Mouse (Mus musculus) lung, adult 2 months (tissue): ENCODE measurements around the gene Zfp2. TPM values are rescaled to one million over a fixed set of nuclear protein-coding genes. Genes with fewer than 3 reads are reported as not detected.

ENCODE experiments used
- DNase-seq: peaks from one replicate; pipeline ENCODE4 v3.0.0; 2022
- H3K4me1 ChIP-seq: fragments of 200-500 bp; 2 replicates; pipeline ENCODE4 v1.6.1; 2011; ENCODE audit warnings: low read length; ENCODE audit not compliant: control insufficient read depth, insufficient read depth
- H3K4me3 ChIP-seq: fragments of 200-500 bp; replicated peaks from 2 replicates; pipeline ENCODE3; 2011; ENCODE audit warnings: low read depth, mild to moderate bottlenecking, control low read depth, low read length; ENCODE audit errors: extremely low read depth
- CTCF ChIP-seq: fragments of 200-500 bp; IDR thresholded peaks from 2 replicates; pipeline ENCODE4 v1.5.1; 2011; ENCODE audit warnings: mild to moderate bottlenecking, low read length, control low read depth; ENCODE audit not compliant: insufficient read depth
- POLR2A ChIP-seq: fragments of 200-500 bp; IDR thresholded peaks from 2 replicates; pipeline ENCODE4 v1.6.1; 2011; ENCODE audit warnings: low read depth, mild to moderate bottlenecking, control low read depth, low read length, borderline replicate concordance; ENCODE audit errors: extremely low read depth
- WGBS: fragments of 180-500 bp; shearing (Covaris S2); methylation state at CpG from one replicate; pipeline ENCODE4 v1.1.7; 2018; 5-methylcytosine and 5-hydroxymethylcytosine counted together
- polyA plus RNA-seq: library from polyadenylated mRNA; depleted of rRNA; stranded (reverse); fragments of >200 nt; gene quantifications from 2 replicates; pipeline ENCODE4 v1.2.3, GENCODE M21; 2012; rRNA removed

The Zfp2 gene
- polyA plus RNA-seq, result 0.74 and 1.4 TPM in 2 replicates

- peak; percentile 84 for DNase-seq
- no peaks in the 10 kb centered on the region for H3K4me1 ChIP-seq
- TF ChIP-seq POLR2A (peak; percentile 42; the same call in 1 of the 2 replicates), CTCF (peak; percentile 70)
- H3K4me3 ChIP-seq, result peak within 1 kb of the TSS; percentile 100
- WGBS, result under 1% methylated on average over 47 of the region's 47 CpGs
Observed at GRCm38 (mm10) chr11:50915671-50916320, at the start of gene Zfp2. Gene Zfp2, minus strand, starts transcription at chr11:50916165.

GRCm38 (mm10) chr11:50964886-50965285 is 48.9 kb upstream of the Zfp2 start:
- Histone ChIP-seq H3K4me1 (no peaks in the 10 kb centered on the region), H3K4me3 (no peak overlapping the region)
- no peak for DNase-seq
- TF ChIP-seq CTCF, result no peak
- TF ChIP-seq POLR2A, result no peak
- 38% methylated on average over 2 of the region's 2 CpGs for WGBS

GRCm38 (mm10) chr11:50953665-50954064 is 37.7 kb upstream of the Zfp2 start, which contains the start of gene Prop1:
Gene Prop1, minus strand, starts transcription at chr11:50953765.
- TF ChIP-seq CTCF (no peak), POLR2A (no peak)
- WGBS, result 72% methylated on average over 6 of the region's 6 CpGs
- H3K4me1 ChIP-seq, result no peaks in the 10 kb centered on the region
- H3K4me3 ChIP-seq, result no peak within 1 kb of the TSS
- DNase-seq, result no peak

- Histone ChIP-seq H3K4me1 (no peaks in the 10 kb centered on the region), H3K4me3 (no peak overlapping the region)
- DNase-seq, result no peak
- WGBS, result 37% methylated on average over 14 of the region's 14 CpGs
- TF ChIP-seq POLR2A, result no peak
Observed at GRCm38 (mm10) chr11:50952290-50952689, 36.3 kb upstream of the Zfp2 start.

GRCm38 (mm10) chr11:50943506-50943905 is 27.5 kb upstream of the Zfp2 start, which contains the start of gene 4933414I15Rik:
Gene 4933414I15Rik, minus strand, starts transcription at chr11:50943765.
- Histone ChIP-seq H3K4me3 (no peak within 1 kb of the TSS), H3K4me1 (no peaks in the 10 kb centered on the region)
- TF ChIP-seq CTCF (no peak), POLR2A (no peak)
- WGBS, result 79% methylated on average over 14 of the region's 14 CpGs
- no peak for DNase-seq

- 58% methylated on average over 12 of the region's 12 CpGs for WGBS
- Histone ChIP-seq H3K4me3 (no peak overlapping the region), H3K4me1 (no peaks in the 10 kb centered on the region)
- TF ChIP-seq POLR2A (no peak), CTCF (no peak)
- DNase-seq, result no peak
Observed at GRCm38 (mm10) chr11:50942386-50942785, 26.4 kb upstream of the Zfp2 start.

DNA sequence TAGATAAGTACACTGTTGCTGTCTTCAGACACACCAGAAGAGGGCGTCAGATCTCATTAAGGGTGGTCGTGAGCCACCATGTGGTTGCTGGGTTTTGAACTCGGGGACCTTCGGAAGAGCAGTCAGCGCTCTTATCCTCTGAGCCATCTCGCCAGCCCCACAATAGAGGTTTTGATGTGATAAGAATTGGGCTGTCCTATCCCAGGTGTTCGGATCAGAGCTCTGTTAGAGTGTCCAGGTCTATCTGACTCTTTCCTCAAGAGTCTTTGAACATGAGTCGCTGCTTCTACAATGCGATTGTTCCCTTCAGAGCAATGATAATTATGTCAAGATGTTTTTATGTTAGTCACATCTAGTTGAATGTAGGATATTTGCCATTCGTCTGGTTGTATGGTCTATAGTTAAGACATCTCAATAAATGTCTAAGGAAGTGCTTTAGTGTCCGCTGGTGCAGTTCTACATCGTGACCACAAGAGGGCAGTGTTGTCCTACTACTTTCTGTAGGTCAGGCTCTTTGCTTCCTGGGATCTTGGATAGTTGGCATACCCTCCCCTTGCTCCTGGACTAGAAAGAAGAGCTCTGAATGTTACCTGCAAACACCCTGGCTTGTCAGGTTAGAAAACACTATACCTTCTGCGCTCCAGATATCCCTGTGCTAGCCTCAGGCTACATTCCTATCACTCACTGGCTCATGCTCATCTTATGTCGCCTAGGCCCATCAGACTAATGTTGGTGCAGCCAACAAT is 23.8 kb upstream of the Zfp2 start:
- Histone ChIP-seq H3K4me1 (no peaks in the 10 kb centered on the region), H3K4me3 (no peak overlapping the region)
- TF ChIP-seq CTCF (peak; percentile 66), POLR2A (no peak)
- WGBS, result 34% methylated on average over 14 of the region's 14 CpGs
- DNase-seq, result peak; percentile 10

GRCm38 (mm10) chr11:50938435-50938834 is 22.5 kb upstream of the Zfp2 start:
- H3K4me1 ChIP-seq, result no peaks in the 10 kb centered on the region
- no peak for TF ChIP-seq CTCF
- TF ChIP-seq POLR2A, result no peak
- WGBS, result 66% methylated on average over 8 of the region's 8 CpGs
- H3K4me3 ChIP-seq, result no peak overlapping the region
- no peak for DNase-seq

GRCm38 (mm10) chr11:50932040-50932439 is 16.1 kb upstream of the Zfp2 start:
- DNase-seq, result no peak
- no peak for TF ChIP-seq POLR2A
- H3K4me3 ChIP-seq, result no peak overlapping the region
- 82% methylated on average over 1 of the region's 1 CpGs for WGBS
- 0 out of 2 replicates have a peak, but pooled peaks cover 3% of the 10 kb centered on the region for H3K4me1 ChIP-seq

DNA sequence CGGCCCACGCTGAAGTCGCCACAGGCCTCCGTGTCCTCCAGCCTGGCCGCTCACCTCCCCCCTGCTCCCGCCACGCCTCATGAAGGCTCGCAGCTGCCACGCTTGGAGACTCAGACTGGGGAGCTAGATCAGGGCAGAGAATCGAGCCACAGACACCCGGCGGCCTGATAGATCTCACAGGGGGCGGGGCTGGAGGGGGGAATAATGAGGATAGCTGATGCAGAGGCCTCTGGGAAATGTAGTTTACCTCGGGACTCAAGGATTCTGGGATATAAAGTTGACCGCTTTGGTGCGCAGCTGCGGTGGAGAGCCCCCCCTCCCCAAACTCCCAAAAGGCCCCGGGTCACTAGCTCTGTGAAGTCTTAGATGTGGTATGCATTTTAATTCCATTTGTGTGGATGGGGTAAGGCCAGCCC is 15.5 kb upstream of the Zfp2 start, which contains the start of gene Zfp354b:
Gene Zfp354b, minus strand, starts transcription at position 183 of the 416 bp plus-strand sequence.
- 0 out of 2 replicates have a peak, but pooled peaks cover 3% of the 10 kb centered on the region for H3K4me1 ChIP-seq
- WGBS, result 1% methylated on average over 18 of the region's 18 CpGs
- peak within 1 kb of the TSS; percentile 82 for H3K4me3 ChIP-seq
- DNase-seq, result peak; percentile 72
- peak; percentile 46; the same call in 1 of the 2 replicates for TF ChIP-seq POLR2A
- no peak for TF ChIP-seq CTCF
